Mouse (Mus musculus): ENCODE measurements around the gene Sat2.
"Not testable (repeated sequence)": the region's sequence is repeated elsewhere in the genome, so short reads cannot be mapped to it uniquely, and the experiment has no call there.

The Sat2 gene

GRCm38 (mm10) chr11:69603516-69603915 lies 18.3 kb upstream of the Sat2 start:
- no peak for DNase-seq

- no peak for DNase-seq
Measured at GRCm38 (mm10) chr11:69604347-69604746, 17.5 kb upstream of the Sat2 start.

- peak; percentile 91 for DNase-seq
Measured at GRCm38 (mm10) chr11:69604795-69605664, 16.8 kb upstream of the Sat2 start.

GRCm38 (mm10) chr11:69605726-69606490 lies 15.9 kb upstream of the Sat2 start, which contains the start of gene Atp1b2:
TSS of gene Atp1b2 (minus strand) at chr11:69605942.
- peak; percentile 94 for DNase-seq

- DNase-seq = peak; percentile 67
Measured at GRCm38 (mm10) chr11:69606491-69606795, 15.4 kb upstream of the Sat2 start.

GRCm38 (mm10) chr11:69606832-69607231 lies 15.0 kb upstream of the Sat2 start:
- no peak for DNase-seq

- DNase-seq = no peak
Measured at GRCm38 (mm10) chr11:69608525-69608924, 13.3 kb upstream of the Sat2 start.

- DNase-seq = no peak
Measured at GRCm38 (mm10) chr11:69609416-69609815, 12.4 kb upstream of the Sat2 start.

- DNase-seq = peak; percentile 55
Measured at GRCm38 (mm10) chr11:69610899-69611298, 10.9 kb upstream of the Sat2 start.

- peak; percentile 79 for DNase-seq
Measured at GRCm38 (mm10) chr11:69613553-69614256, 8.1 kb upstream of the Sat2 start.

- DNase-seq = not testable (repeated sequence)
Measured at GRCm38 (mm10) chr11:69614257-69614588, 7.6 kb upstream of the Sat2 start.

GRCm38 (mm10) chr11:69616781-69617180 lies 5.0 kb upstream of the Sat2 start:
- DNase-seq = no peak

GRCm38 (mm10) chr11:69617805-69618204 lies 4.0 kb upstream of the Sat2 start, which contains the start of gene Shbg:
TSS of gene Shbg (minus strand) at chr11:69617905.
- no peak for DNase-seq

- no peak for DNase-seq
Measured at GRCm38 (mm10) chr11:69620394-69621081, 1.3 kb upstream of the Sat2 start.

- peak; percentile 66 for DNase-seq
Measured at GRCm38 (mm10) chr11:69622406-69622805, 582 bp downstream of the Sat2 start.

- DNase-seq = no peak
Measured at GRCm38 (mm10) chr11:69623006-69623405, 1.2 kb downstream of the Sat2 start.

- not testable (repeated sequence) for DNase-seq
Measured at GRCm38 (mm10) chr11:69624339-69624738, 2.5 kb downstream of the Sat2 start.

- DNase-seq = peak; percentile 81
Measured at GRCm38 (mm10) chr11:69628286-69628685, 6.5 kb downstream of the Sat2 start.

GRCm38 (mm10) chr11:69629802-69630201 lies 8.0 kb downstream of the Sat2 start:
- DNase-seq = no peak

- peak; percentile 100 for DNase-seq
Measured at GRCm38 (mm10) chr11:69632284-69633089, 10.7 kb downstream of the Sat2 start, which contains the start of gene Fxr2. TSS of gene Fxr2 (plus strand) at chr11:69632990.

- DNase-seq = peak; percentile 81
Measured at GRCm38 (mm10) chr11:69633128-69633866, 11.5 kb downstream of the Sat2 start.
